Mouse (Mus musculus) cerebellum, adult 2 months (tissue): ENCODE data around the gene Dnajb12.

Source experiments
- CTCF ChIP-seq: fragments of 200-500 bp; IDR thresholded peaks from 2 replicates; pipeline ENCODE4 v1.5.1; 2011; ENCODE audit warnings: low read depth, mild to moderate bottlenecking, control low read depth, low read length, moderate library complexity, borderline replicate concordance; ENCODE audit not compliant: insufficient read depth
- POLR2A ChIP-seq: fragments of 200-500 bp; IDR thresholded peaks from 2 replicates; pipeline ENCODE4 v1.6.1; 2011; ENCODE audit warnings: low read length, control low read depth, borderline replicate concordance; ENCODE audit not compliant: insufficient read depth

GRCm38 (mm10) chr10:59930996-59931395 lies 51.6 kb downstream of the Dnajb12 start:
- no peak for TF ChIP-seq POLR2A
- no peak for TF ChIP-seq CTCF
